Mouse (Mus musculus): ENCODE measurements around the gene Slc22a6. TPM values are rescaled to one million over a fixed set of nuclear protein-coding genes. Genes with fewer than 3 reads are reported as not detected.

Gene Slc22a6
- polyA plus RNA-seq (2012; rRNA removed) = not detected in 2 replicates

- Histone ChIP-seq H3K4me3 (ENCODE audit: control insufficient read depth, low read depth, low read length) (no peak within 1 kb of the TSS), H3K27ac (ENCODE audit: control insufficient read depth, insufficient read depth, low read depth, low read length) (no peak within 1 kb of the TSS), H3K27me3 (ENCODE audit: control insufficient read depth, insufficient read depth, low read length) (no peaks in the 10 kb centered on the region), H3K4me1 (ENCODE audit: control insufficient read depth, insufficient read depth, low read length) (no peaks in the 10 kb centered on the region), H3K36me3 (ENCODE audit: control insufficient read depth, insufficient read depth, low read length) (no peaks in the 10 kb centered on the region)
- no peak for TF ChIP-seq CTCF (IDR thresholded peaks at IDR 0.05; ENCODE audit: control insufficient read depth, insufficient read depth, insufficient replicate concordance, low read depth, low read length)
- no peak for TF ChIP-seq POLR2A (IDR thresholded peaks at IDR 0.05; ENCODE audit: control insufficient read depth, low read depth, low read length)
Measured at GRCm38 (mm10) chr19:8617904-8618303, at the start of gene Slc22a6. Gene Slc22a6 (plus strand): TSS chr19:8618039.

GRCm38 (mm10) chr19:8569453-8569863 is 48.4 kb upstream of the Slc22a6 start:
- H3K4me1 ChIP-seq (ENCODE audit: control insufficient read depth, insufficient read depth, low read length) = peaks cover 2% of the 10 kb centered on the region; the same call in 1 of the 2 replicates
- no peaks in the 10 kb centered on the region for H3K36me3 ChIP-seq (ENCODE audit: control insufficient read depth, insufficient read depth, low read length)
- no peak overlapping the region for H3K27ac ChIP-seq (ENCODE audit: control insufficient read depth, insufficient read depth, low read depth, low read length)
- H3K27me3 ChIP-seq (ENCODE audit: control insufficient read depth, insufficient read depth, low read length) = no peaks in the 10 kb centered on the region
- H3K4me3 ChIP-seq (ENCODE audit: control insufficient read depth, low read depth, low read length) = no peak overlapping the region; the same call in 1 of the 2 replicates
- TF ChIP-seq POLR2A (IDR thresholded peaks at IDR 0.05; ENCODE audit: control insufficient read depth, low read depth, low read length) (no peak), CTCF (IDR thresholded peaks at IDR 0.05; ENCODE audit: control insufficient read depth, insufficient read depth, insufficient replicate concordance, low read depth, low read length) (peak; percentile 40; the same call in 1 of the 2 replicates)

GRCm38 (mm10) chr19:8570341-8571040 is 47.3 kb upstream of the Slc22a6 start:
- Histone ChIP-seq H3K36me3 (ENCODE audit: control insufficient read depth, insufficient read depth, low read length) (no peaks in the 10 kb centered on the region), H3K27me3 (ENCODE audit: control insufficient read depth, insufficient read depth, low read length) (no peaks in the 10 kb centered on the region), H3K27ac (ENCODE audit: control insufficient read depth, insufficient read depth, low read depth, low read length) (no peak overlapping the region), H3K4me1 (ENCODE audit: control insufficient read depth, insufficient read depth, low read length) (peaks cover 2% of the 10 kb centered on the region; the same call in 1 of the 2 replicates), H3K4me3 (ENCODE audit: control insufficient read depth, low read depth, low read length) (no peak overlapping the region)
- no peak for TF ChIP-seq CTCF (IDR thresholded peaks at IDR 0.05; ENCODE audit: control insufficient read depth, insufficient read depth, insufficient replicate concordance, low read depth, low read length)
- TF ChIP-seq POLR2A (IDR thresholded peaks at IDR 0.05; ENCODE audit: control insufficient read depth, low read depth, low read length) = no peak

- no peak overlapping the region for H3K4me3 ChIP-seq (ENCODE audit: control insufficient read depth, low read depth, low read length)
- no peaks in the 10 kb centered on the region for H3K36me3 ChIP-seq (ENCODE audit: control insufficient read depth, insufficient read depth, low read length)
- no peak overlapping the region for H3K27ac ChIP-seq (ENCODE audit: control insufficient read depth, insufficient read depth, low read depth, low read length)
- no peaks in the 10 kb centered on the region for H3K27me3 ChIP-seq (ENCODE audit: control insufficient read depth, insufficient read depth, low read length)
- TF ChIP-seq CTCF (IDR thresholded peaks at IDR 0.05; ENCODE audit: control insufficient read depth, insufficient read depth, insufficient replicate concordance, low read depth, low read length) (no peak), POLR2A (IDR thresholded peaks at IDR 0.05; ENCODE audit: control insufficient read depth, low read depth, low read length) (no peak)
- peaks cover 2% of the 10 kb centered on the region; the same call in 1 of the 2 replicates for H3K4me1 ChIP-seq (ENCODE audit: control insufficient read depth, insufficient read depth, low read length)
Measured at GRCm38 (mm10) chr19:8571746-8572145, 46.1 kb upstream of the Slc22a6 start.

GRCm38 (mm10) chr19:8572485-8572884 is 45.4 kb upstream of the Slc22a6 start:
- TF ChIP-seq POLR2A (IDR thresholded peaks at IDR 0.05; ENCODE audit: control insufficient read depth, low read depth, low read length) = no peak
- no peak for TF ChIP-seq CTCF (IDR thresholded peaks at IDR 0.05; ENCODE audit: control insufficient read depth, insufficient read depth, insufficient replicate concordance, low read depth, low read length)
- peaks cover 2% of the 10 kb centered on the region; the same call in 1 of the 2 replicates for H3K4me1 ChIP-seq (ENCODE audit: control insufficient read depth, insufficient read depth, low read length)

GRCm38 (mm10) chr19:8577432-8577831 is 40.4 kb upstream of the Slc22a6 start:
- TF ChIP-seq CTCF (IDR thresholded peaks at IDR 0.05; ENCODE audit: control insufficient read depth, insufficient read depth, insufficient replicate concordance, low read depth, low read length) (no peak), POLR2A (IDR thresholded peaks at IDR 0.05; ENCODE audit: control insufficient read depth, low read depth, low read length) (no peak)
- Histone ChIP-seq H3K27ac (ENCODE audit: control insufficient read depth, insufficient read depth, low read depth, low read length) (no peak overlapping the region), H3K36me3 (ENCODE audit: control insufficient read depth, insufficient read depth, low read length) (no peaks in the 10 kb centered on the region)

More at GRCm38 (mm10) chr19:8572485-8572884, 45.4 kb upstream of the Slc22a6 start:
- Histone ChIP-seq H3K27me3 (ENCODE audit: control insufficient read depth, insufficient read depth, low read length) (no peaks in the 10 kb centered on the region), H3K4me3 (ENCODE audit: control insufficient read depth, low read depth, low read length) (no peak overlapping the region), H3K36me3 (ENCODE audit: control insufficient read depth, insufficient read depth, low read length) (no peaks in the 10 kb centered on the region), H3K27ac (ENCODE audit: control insufficient read depth, insufficient read depth, low read depth, low read length) (no peak overlapping the region)

GRCm38 (mm10) chr19:8578293-8578969 is 39.4 kb upstream of the Slc22a6 start:
- H3K27ac ChIP-seq (ENCODE audit: control insufficient read depth, insufficient read depth, low read depth, low read length) = no peak overlapping the region
- peak overlapping the region; percentile 5; the same call in 1 of the 2 replicates for H3K4me3 ChIP-seq (ENCODE audit: control insufficient read depth, low read depth, low read length)
- peaks cover 2% of the 10 kb centered on the region; the same call in 1 of the 2 replicates for H3K4me1 ChIP-seq (ENCODE audit: control insufficient read depth, insufficient read depth, low read length)
- no peaks in the 10 kb centered on the region for H3K27me3 ChIP-seq (ENCODE audit: control insufficient read depth, insufficient read depth, low read length)
- no peaks in the 10 kb centered on the region for H3K36me3 ChIP-seq (ENCODE audit: control insufficient read depth, insufficient read depth, low read length)
- no peak for TF ChIP-seq POLR2A (IDR thresholded peaks at IDR 0.05; ENCODE audit: control insufficient read depth, low read depth, low read length)
- TF ChIP-seq CTCF (IDR thresholded peaks at IDR 0.05; ENCODE audit: control insufficient read depth, insufficient read depth, insufficient replicate concordance, low read depth, low read length) = peak; percentile 76; the same call in 1 of the 2 replicates

More at GRCm38 (mm10) chr19:8577432-8577831, 40.4 kb upstream of the Slc22a6 start:
- Histone ChIP-seq H3K4me1 (ENCODE audit: control insufficient read depth, insufficient read depth, low read length) (peaks cover 2% of the 10 kb centered on the region; the same call in 1 of the 2 replicates), H3K27me3 (ENCODE audit: control insufficient read depth, insufficient read depth, low read length) (no peaks in the 10 kb centered on the region), H3K4me3 (ENCODE audit: control insufficient read depth, low read depth, low read length) (no peak overlapping the region)
